Mouse (Mus musculus) lung, embryonic 16.5 days (tissue): ENCODE results near the gene Adam12. TPM values are rescaled to one million over a fixed set of nuclear protein-coding genes. Genes with fewer than 3 reads are reported as not detected.

Experiments used
- ATAC-seq: fragments of 200-750 bp; cut with Nextera tagmentation; 2 replicates; pipeline ENCODE4 v1.8.0; 2017; ENCODE audit warnings: low read depth, mild to moderate bottlenecking, moderate library complexity
- H3K27ac ChIP-seq: fragments of 300-500 bp; sonication (generic); 2 replicates; pipeline ENCODE4 v1.5.1; 2014; ENCODE audit warnings: mild to moderate bottlenecking, control low read depth, low read length
- H3K27me3 ChIP-seq: fragments of 300-500 bp; sonication (generic); 2 replicates; pipeline ENCODE4 v1.6.1; 2014; ENCODE audit warnings: low read depth, low read length, mixed read lengths; ENCODE audit not compliant: control insufficient read depth, insufficient read depth
- H3K36me3 ChIP-seq: fragments of 300-500 bp; sonication (generic); 2 replicates; pipeline ENCODE4 v1.6.1; 2014; ENCODE audit warnings: low read length; ENCODE audit not compliant: control insufficient read depth, insufficient read depth
- H3K4me1 ChIP-seq: fragments of 300-500 bp; sonication (generic); replicated peaks from 2 replicates; pipeline ENCODE4 v1.6.1; 2014; ENCODE audit warnings: low read length, mixed read lengths; ENCODE audit not compliant: control insufficient read depth, insufficient read depth
- H3K4me2 ChIP-seq: fragments of 300-500 bp; sonication (generic); 2 replicates; pipeline ENCODE4 v1.6.1; 2014; ENCODE audit warnings: low read depth, low read length, control low read depth
- H3K4me3 ChIP-seq: fragments of 300-500 bp; sonication (generic); 2 replicates; pipeline ENCODE4 v1.5.1; 2014; ENCODE audit warnings: mild to moderate bottlenecking, low read length, control low read depth
- H3K9ac ChIP-seq: fragments of 300-500 bp; sonication (generic); 2 replicates; pipeline ENCODE4 v1.6.1; 2014; ENCODE audit warnings: low read length, control low read depth
- H3K9me3 ChIP-seq: fragments of 300-500 bp; sonication (generic); 2 replicates; pipeline ENCODE4 v1.6.1; 2016; ENCODE audit warnings: low read length; ENCODE audit not compliant: control insufficient read depth
- WGBS: fragments of 180-500 bp; shearing (Covaris S2); extraction: QIAGEN DNeasy Blood & Tissue Kit; methylation state at CpG from one replicate; pipeline ENCODE4 v1.1.7; 2014; 5-methylcytosine and 5-hydroxymethylcytosine counted together
- polyA plus RNA-seq: library from polyadenylated mRNA; unstranded; fragments of >200 nt; fragmentation: Nextera tagmentation; extraction: Ambion mirVana; gene quantifications from 2 replicates; pipeline ENCODE4 v1.2.1, GENCODE M21; 2015

Adam12 gene
- polyA plus RNA-seq, 1 experiment from 2014 or later = 15.3 TPM

DNA sequence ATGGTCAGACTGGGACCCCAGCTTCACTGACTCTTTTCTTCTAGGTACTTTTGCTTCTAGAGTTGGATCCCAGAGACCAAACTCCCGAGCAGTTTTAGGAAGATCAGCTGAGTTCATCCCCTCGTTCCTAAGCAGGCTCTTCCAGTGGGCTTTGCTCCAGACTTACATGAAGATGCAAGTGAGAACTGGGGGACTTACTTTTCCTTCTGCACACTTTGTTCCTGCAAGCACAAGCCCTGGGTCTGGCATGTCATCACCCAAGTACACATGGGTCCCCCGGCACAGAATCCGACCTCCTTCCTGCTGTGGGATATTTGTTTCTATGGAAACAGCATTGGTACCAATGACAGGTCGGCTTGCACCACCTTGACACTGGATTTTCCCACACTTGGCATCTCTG lies 312.6 kb downstream of the Adam12 start:
- 0 out of 2 replicates have a peak, but pooled peaks cover 4% of the 10 kb centered on the region for H3K36me3 ChIP-seq
- H3K9ac ChIP-seq = no peak overlapping the region
- no peak overlapping the region for H3K4me2 ChIP-seq
- no peak overlapping the region for H3K27ac ChIP-seq
- no peaks in the 10 kb centered on the region for H3K9me3 ChIP-seq
- ATAC-seq = no peak
- 60% methylated on average over 5 of the region's 5 CpGs for WGBS
- no peak overlapping the region for H3K4me3 ChIP-seq
- peaks cover 11% of the 10 kb centered on the region for H3K4me1 ChIP-seq
- no peaks in the 10 kb centered on the region for H3K27me3 ChIP-seq

DNA sequence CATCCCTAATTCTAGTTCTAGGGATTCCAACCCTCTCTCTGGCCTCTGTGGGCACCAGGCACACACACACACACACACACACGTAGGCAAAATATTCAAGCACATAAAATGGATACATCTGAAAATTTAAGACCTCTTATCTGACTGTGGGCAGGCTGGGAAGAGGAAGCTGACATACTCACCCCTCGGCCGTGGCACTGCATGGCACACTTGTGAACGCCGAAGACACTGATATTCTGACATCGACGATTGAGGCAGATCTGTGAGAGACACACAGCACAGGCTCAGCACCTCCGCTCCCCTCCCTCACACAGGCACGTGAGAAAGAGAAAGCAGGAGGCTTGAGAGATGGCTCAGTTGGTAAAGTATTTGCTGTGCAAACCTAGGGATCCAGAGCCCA lies 315.7 kb downstream of the Adam12 start:
- ATAC-seq = no peak
- WGBS = 66% methylated on average over 9 of the region's 9 CpGs

DNA sequence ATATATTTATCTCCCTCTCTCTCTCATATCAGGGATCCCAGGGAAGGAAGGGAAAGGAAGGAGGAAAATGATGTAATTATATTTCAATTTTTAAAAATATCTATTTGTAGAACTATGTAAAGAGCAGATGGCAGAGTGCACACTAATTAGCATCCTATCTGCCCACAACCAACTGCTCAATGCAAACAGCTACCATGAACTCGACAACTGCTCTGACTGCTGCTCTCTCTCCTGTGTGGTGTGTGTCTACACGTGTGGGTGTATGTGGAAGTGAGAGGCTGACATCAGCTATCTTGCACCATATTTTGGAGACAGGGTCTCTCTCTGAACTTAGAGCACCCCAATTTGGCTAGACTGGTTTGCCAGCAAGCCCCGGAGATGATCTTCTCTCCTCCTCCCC lies 320.1 kb downstream of the Adam12 start:
- 74% methylated on average over 3 of the region's 3 CpGs for WGBS
- ATAC-seq = no peak

More for the DNA sequence above, 315.7 kb downstream of the Adam12 start:
- H3K27me3 ChIP-seq = no peaks in the 10 kb centered on the region
- no peak overlapping the region for H3K4me2 ChIP-seq
- no peak overlapping the region for H3K4me3 ChIP-seq
- H3K27ac ChIP-seq = no peak overlapping the region
- H3K9me3 ChIP-seq = no peaks in the 10 kb centered on the region
- H3K4me1 ChIP-seq = peaks cover 7% of the 10 kb centered on the region
- H3K9ac ChIP-seq = no peak overlapping the region
- H3K36me3 ChIP-seq = 0 out of 2 replicates have a peak, but pooled peaks cover 4% of the 10 kb centered on the region

DNA sequence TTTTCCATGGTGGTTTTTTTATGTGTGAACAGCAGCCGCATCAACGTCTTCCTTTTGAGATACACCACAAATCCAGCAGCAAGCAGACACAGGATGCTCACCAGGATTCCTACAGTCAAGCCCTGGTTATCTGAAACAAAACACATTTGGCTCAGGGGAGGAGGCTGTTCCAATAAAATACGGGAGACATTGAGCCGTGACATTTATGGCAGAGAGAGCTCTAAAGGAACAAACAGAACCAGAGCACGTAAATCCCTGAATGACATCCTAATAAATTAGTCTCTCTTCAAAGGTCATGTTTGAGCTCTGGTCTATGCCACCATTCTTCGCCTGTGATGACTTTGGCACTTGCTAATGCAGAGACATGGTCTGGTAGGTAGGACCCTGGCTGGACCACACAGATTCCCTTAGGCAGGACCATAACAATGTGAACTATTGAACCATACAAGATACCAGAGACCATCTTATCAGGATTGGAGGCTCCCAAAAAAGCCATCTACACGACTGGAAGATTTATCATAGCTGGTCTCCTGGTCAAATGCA lies 322.0 kb downstream of the Adam12 start:
- no peak overlapping the region for H3K4me2 ChIP-seq
- WGBS = 66% methylated on average over 7 of the region's 7 CpGs
- H3K9ac ChIP-seq = no peak overlapping the region
- no peaks in the 10 kb centered on the region for H3K4me1 ChIP-seq
- no peak for ATAC-seq
- H3K36me3 ChIP-seq = peaks cover 15% of the 10 kb centered on the region
- peaks cover 5% of the 10 kb centered on the region for H3K9me3 ChIP-seq
- H3K4me3 ChIP-seq = no peak overlapping the region
- no peak overlapping the region for H3K27ac ChIP-seq
- no peaks in the 10 kb centered on the region for H3K27me3 ChIP-seq

More for the DNA sequence above, 320.1 kb downstream of the Adam12 start:
- H3K4me3 ChIP-seq = no peak overlapping the region
- no peak overlapping the region for H3K4me2 ChIP-seq
- no peak overlapping the region for H3K9ac ChIP-seq
- H3K36me3 ChIP-seq = peaks cover 13% of the 10 kb centered on the region
- no peak overlapping the region for H3K27ac ChIP-seq
- no peaks in the 10 kb centered on the region for H3K27me3 ChIP-seq
- no peaks in the 10 kb centered on the region for H3K4me1 ChIP-seq
- no peaks in the 10 kb centered on the region for H3K9me3 ChIP-seq

DNA sequence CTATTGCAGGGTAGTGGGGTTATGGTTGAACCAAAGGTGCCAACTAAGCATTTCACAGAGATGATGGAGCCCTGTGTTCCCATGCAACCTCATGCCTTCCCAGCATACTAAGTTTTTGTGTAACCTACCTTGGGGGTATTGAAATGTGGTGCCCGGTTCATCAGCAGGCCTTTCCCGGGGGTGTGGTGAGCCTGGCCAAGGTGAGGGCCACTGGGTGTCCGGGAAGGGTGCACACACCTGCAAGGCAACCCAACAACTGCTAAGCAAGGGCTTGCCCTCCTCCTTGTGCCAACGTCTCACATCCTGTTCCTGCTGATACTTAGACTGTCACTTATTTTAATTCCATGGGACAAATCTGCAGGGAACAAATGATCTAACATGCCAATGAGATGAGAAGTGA lies 323.0 kb downstream of the Adam12 start:
- Histone ChIP-seq H3K4me1 (no peaks in the 10 kb centered on the region), H3K27ac (no peak overlapping the region), H3K27me3 (no peaks in the 10 kb centered on the region), H3K9ac (no peak overlapping the region), H3K4me2 (no peak overlapping the region), H3K9me3 (peaks cover 5% of the 10 kb centered on the region), H3K36me3 (peaks cover 15% of the 10 kb centered on the region), H3K4me3 (no peak overlapping the region)
- no peak for ATAC-seq
- WGBS = 90% methylated on average over 4 of the region's 4 CpGs

DNA sequence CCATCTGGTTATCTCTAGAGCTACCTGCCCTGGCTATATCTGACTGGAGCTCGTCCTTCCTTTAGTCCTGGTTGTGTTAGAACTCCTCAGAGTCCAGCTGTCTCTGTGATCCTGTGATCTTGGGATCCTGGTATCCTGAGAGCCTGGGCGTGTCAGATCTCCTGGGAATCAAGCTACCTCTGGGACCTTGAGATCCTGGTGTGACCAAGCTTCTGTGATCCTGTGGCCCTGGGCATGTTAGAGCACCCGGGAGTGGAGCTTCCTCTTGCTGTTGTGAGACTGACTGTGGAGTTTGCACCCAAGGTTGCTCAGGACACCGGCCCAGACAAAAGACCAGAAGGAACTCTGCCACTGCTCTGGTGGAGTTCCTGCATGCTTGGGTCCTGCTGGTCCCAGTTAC lies 332.6 kb downstream of the Adam12 start:
- Histone ChIP-seq H3K36me3 (no peaks in the 10 kb centered on the region), H3K27ac (no peak overlapping the region), H3K4me3 (no peak overlapping the region), H3K27me3 (no peaks in the 10 kb centered on the region), H3K4me1 (no peaks in the 10 kb centered on the region), H3K9ac (no peak overlapping the region), H3K4me2 (no peak overlapping the region), H3K9me3 (no peaks in the 10 kb centered on the region)
- WGBS = 83% methylated on average over 4 of the region's 4 CpGs
- ATAC-seq = no peak

DNA sequence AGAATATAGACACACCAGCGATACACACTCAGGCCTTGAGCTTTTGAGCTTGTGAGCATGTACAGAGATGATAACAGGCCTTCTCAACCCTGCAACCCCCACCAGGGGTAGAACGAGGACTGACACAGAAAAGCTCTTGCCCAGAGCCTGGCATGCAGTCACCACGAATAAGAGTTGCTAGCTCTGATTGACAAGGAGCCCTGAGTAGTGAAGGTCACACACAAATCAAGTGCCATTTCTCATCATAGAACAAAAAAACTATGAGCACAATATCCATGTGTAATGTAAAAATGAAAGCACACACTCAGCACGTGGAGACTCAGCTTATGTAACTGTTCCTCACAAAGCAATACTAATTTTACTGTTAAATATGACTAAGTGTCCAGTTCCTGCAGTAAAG lies 340.1 kb downstream of the Adam12 start:
- H3K9ac ChIP-seq = no peak overlapping the region
- H3K36me3 ChIP-seq = peaks cover 4% of the 10 kb centered on the region; the same call in 1 of the 2 replicates
- no peak overlapping the region for H3K27ac ChIP-seq
- H3K4me2 ChIP-seq = no peak overlapping the region
- no peaks in the 10 kb centered on the region for H3K4me1 ChIP-seq
- no peak for ATAC-seq
- H3K9me3 ChIP-seq = no peaks in the 10 kb centered on the region
- 60% methylated on average over 4 of the region's 4 CpGs for WGBS
- no peaks in the 10 kb centered on the region for H3K27me3 ChIP-seq
- H3K4me3 ChIP-seq = no peak overlapping the region

DNA sequence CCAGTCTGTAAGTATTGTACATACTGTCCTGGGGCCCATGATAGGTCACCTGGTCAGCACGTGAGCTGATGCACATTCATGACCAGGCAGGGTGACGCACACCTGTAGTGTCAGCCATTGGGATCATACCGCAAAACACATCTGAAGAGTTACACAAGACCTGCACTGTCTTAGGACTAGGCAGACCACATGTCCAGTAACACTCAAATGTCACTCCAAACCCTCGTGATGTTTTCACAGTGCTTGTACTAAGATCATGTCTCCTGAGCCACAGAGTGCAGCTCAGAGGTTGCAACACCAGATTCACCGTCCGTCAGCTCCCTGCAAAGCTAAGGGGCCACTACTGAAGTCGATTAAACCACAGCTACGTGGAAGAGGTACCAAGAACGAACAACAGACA lies 340.6 kb downstream of the Adam12 start:
- Histone ChIP-seq H3K4me3 (no peak overlapping the region), H3K27ac (no peak overlapping the region), H3K4me2 (no peak overlapping the region), H3K36me3 (peaks cover 4% of the 10 kb centered on the region; the same call in 1 of the 2 replicates), H3K9me3 (no peaks in the 10 kb centered on the region), H3K4me1 (no peaks in the 10 kb centered on the region), H3K9ac (no peak overlapping the region), H3K27me3 (no peaks in the 10 kb centered on the region)
- 87% methylated on average over 9 of the region's 9 CpGs for WGBS
- ATAC-seq = no peak

DNA sequence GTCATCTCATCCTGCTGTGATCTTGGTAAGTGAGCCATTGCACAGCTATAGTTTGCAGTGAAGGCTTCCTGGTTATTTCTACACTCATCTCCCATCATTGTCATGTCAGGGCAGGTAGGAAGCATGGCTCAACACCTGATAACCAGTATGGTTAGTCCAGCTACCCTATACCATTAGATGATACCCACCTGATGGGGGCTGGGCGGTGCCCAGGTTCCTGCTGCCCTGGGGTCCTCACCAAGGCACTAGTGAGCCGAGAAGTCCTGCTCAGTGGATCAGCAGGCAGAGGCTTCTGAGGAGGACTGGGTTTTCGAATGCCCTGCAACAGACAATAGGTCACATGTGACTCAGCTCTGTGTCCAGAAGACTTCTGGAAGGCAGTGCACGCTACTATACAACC lies 342.0 kb downstream of the Adam12 start:
- H3K4me1 ChIP-seq = no peaks in the 10 kb centered on the region
- no peaks in the 10 kb centered on the region for H3K27me3 ChIP-seq
- no peak overlapping the region for H3K4me2 ChIP-seq
- H3K9ac ChIP-seq = no peak overlapping the region
- WGBS = 95% methylated on average over 4 of the region's 4 CpGs
- peaks cover 4% of the 10 kb centered on the region; the same call in 1 of the 2 replicates for H3K36me3 ChIP-seq
- H3K27ac ChIP-seq = no peak overlapping the region
- ATAC-seq = no peak
- no peaks in the 10 kb centered on the region for H3K9me3 ChIP-seq
- no peak overlapping the region for H3K4me3 ChIP-seq
